Mouse (Mus musculus) stomach, postnatal 0 days (tissue): ENCODE measurements around the gene Cd2ap. TPM values are rescaled to one million over a fixed set of nuclear protein-coding genes. Genes with fewer than 3 reads are reported as not detected.
A peak's percentile ranks its signal among the peaks of the same experiment; 100 is the strongest.
"Not testable (repeated sequence)": the region's sequence is repeated elsewhere in the genome, so short reads cannot be mapped to it uniquely, and the experiment has no call there.

Source experiments
- ATAC-seq: fragments of 200-750 bp; cut with Nextera tagmentation; 2 replicates; pipeline ENCODE4 v1.8.0; 2017; ENCODE audit not compliant: low FRiP score, low TSS enrichment
- DNase-seq: peaks from one replicate; pipeline ENCODE4 v3.0.0-alpha.2; 2016; ENCODE audit warnings: low spot score
- H3K27ac ChIP-seq: fragments of 300-500 bp; sonication (generic); replicated peaks from 2 replicates; pipeline ENCODE4 v1.5.1; 2014; ENCODE audit warnings: mild to moderate bottlenecking, control low read depth
- H3K27me3 ChIP-seq: fragments of 300-500 bp; sonication (generic); 2 replicates; pipeline ENCODE4 v1.6.1; 2014; ENCODE audit warnings: low read length; ENCODE audit not compliant: control insufficient read depth, insufficient read depth
- H3K36me3 ChIP-seq: fragments of 300-500 bp; sonication (generic); 2 replicates; pipeline ENCODE4 v1.6.1; 2014; ENCODE audit warnings: low read length, mixed read lengths; ENCODE audit not compliant: control insufficient read depth, insufficient read depth
- H3K4me1 ChIP-seq: fragments of 300-500 bp; sonication (generic); replicated peaks from 2 replicates; pipeline ENCODE4 v1.6.1; 2014; ENCODE audit warnings: antibody characterized with exemption; ENCODE audit not compliant: control insufficient read depth, insufficient read depth
- H3K4me2 ChIP-seq: fragments of 300-500 bp; sonication (generic); replicated peaks from 2 replicates; pipeline ENCODE4 v1.6.1; 2014; ENCODE audit warnings: low read depth, mild to moderate bottlenecking, control low read depth, moderate library complexity
- H3K4me3 ChIP-seq: fragments of 300-500 bp; sonication (generic); 2 replicates; pipeline ENCODE4 v1.5.1; 2014; ENCODE audit warnings: low read depth, low read length, control low read depth
- H3K9ac ChIP-seq: fragments of 300-500 bp; sonication (generic); 2 replicates; pipeline ENCODE4 v1.6.1; 2014; ENCODE audit warnings: mild to moderate bottlenecking, low read length, control low read depth, mixed read lengths
- H3K9me3 ChIP-seq: fragments of 300-500 bp; sonication (generic); 2 replicates; pipeline ENCODE4 v1.6.1; 2016; ENCODE audit warnings: low read length; ENCODE audit not compliant: control insufficient read depth
- CTCF ChIP-seq: IDR thresholded peaks from 2 replicates; pipeline ENCODE4 v1.5.1; 2016; ENCODE audit warnings: antibody characterized with exemption, low read depth, mild to moderate bottlenecking, moderate library complexity
- EP300 ChIP-seq: optimal IDR thresholded peaks from 2 replicates; pipeline ENCODE3; 2016; ENCODE audit warnings: antibody characterized with exemption
- WGBS: fragments of 180-500 bp; shearing (Covaris S2); extraction: QIAGEN DNeasy Blood & Tissue Kit; methylation state at CpG from one replicate; pipeline ENCODE4 v1.1.7; 2014; 5-methylcytosine and 5-hydroxymethylcytosine counted together
- polyA plus RNA-seq: library from polyadenylated mRNA; unstranded; fragments of >200 nt; fragmentation: Nextera tagmentation; extraction: Ambion mirVana; gene quantifications from 2 replicates; pipeline ENCODE4 v1.2.1, GENCODE M21; 2015

The Cd2ap gene
- polyA plus RNA-seq, 1 experiment from 2014 or later, result 29.4 TPM

DNA sequence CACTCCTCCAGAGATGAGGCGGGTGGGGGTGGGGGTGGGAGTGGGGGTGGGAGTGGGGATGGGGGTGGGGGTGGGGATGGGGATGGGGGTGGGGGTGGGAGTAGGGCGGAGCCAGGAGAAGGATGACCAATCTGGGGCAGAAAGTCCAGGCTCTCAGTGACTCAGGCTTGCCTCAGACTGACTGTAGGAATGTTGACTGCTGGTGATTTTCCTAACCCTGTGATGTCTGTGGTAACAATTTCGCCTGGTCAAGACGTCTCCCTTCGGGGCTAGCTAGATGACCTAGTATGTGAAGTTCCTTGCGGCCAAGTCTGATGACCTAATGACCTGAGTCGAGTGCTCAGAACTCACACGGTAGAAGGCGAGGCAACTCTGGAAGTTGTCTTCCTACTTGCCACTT is 32.9 kb upstream of the Cd2ap start:
- peak overlapping the region; percentile 82 for H3K27ac ChIP-seq
- peak; percentile 75 for ATAC-seq

GRCm38 (mm10) chr17:42908744-42909370 is 32.4 kb upstream of the Cd2ap start:
- H3K4me2 ChIP-seq, result no peak overlapping the region
- H3K4me1 ChIP-seq, result no peaks in the 10 kb centered on the region
- TF ChIP-seq EP300 (no peak), CTCF (peak; percentile 24; the same call in 1 of the 2 replicates)
- DNase-seq (peak; percentile 66), ATAC-seq (peak; percentile 93)
- peak overlapping the region; percentile 82 for H3K27ac ChIP-seq
- no peaks in the 10 kb centered on the region for H3K27me3 ChIP-seq
- no peaks in the 10 kb centered on the region for H3K36me3 ChIP-seq
- WGBS, result 35% methylated on average over 9 of the region's 9 CpGs
- H3K9me3 ChIP-seq, result no peaks in the 10 kb centered on the region
- no peak overlapping the region for H3K9ac ChIP-seq
- H3K4me3 ChIP-seq, result no peak overlapping the region

More for the DNA sequence above, 32.9 kb upstream of the Cd2ap start:
- TF ChIP-seq EP300 (no peak), CTCF (no peak)
- 44% methylated on average over 9 of the region's 9 CpGs for WGBS
- Histone ChIP-seq H3K4me2 (no peak overlapping the region), H3K36me3 (no peaks in the 10 kb centered on the region), H3K27me3 (no peaks in the 10 kb centered on the region), H3K4me1 (no peaks in the 10 kb centered on the region), H3K9me3 (no peaks in the 10 kb centered on the region), H3K9ac (no peak overlapping the region), H3K4me3 (no peak overlapping the region)
- DNase-seq, result peak; percentile 50

DNA sequence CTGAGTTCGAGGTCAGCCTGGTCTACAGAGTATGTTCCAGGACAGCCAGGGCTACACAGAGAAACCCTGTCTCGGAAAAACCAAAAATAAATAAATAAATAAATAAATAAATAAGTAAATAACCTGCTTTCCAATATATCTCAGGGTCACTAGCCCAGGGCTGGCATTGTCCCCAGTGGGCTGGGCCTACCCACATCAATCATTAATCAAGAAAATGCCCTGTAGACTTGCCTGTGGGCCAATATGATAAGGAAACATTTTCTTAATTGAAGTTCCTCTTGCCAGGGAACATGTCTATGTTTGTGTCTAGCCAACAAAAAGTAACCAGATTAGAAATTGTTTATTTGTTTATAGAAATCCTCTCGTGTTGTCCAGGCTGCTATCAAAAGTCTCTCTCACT is 31.7 kb upstream of the Cd2ap start:
- Histone ChIP-seq H3K4me2 (no peak overlapping the region), H3K9ac (no peak overlapping the region), H3K36me3 (no peaks in the 10 kb centered on the region), H3K27me3 (no peaks in the 10 kb centered on the region), H3K9me3 (no peaks in the 10 kb centered on the region), H3K4me1 (no peaks in the 10 kb centered on the region), H3K4me3 (no peak overlapping the region), H3K27ac (no peak overlapping the region)
- WGBS, result 72% methylated on average over 3 of the region's 3 CpGs
- no peak for TF ChIP-seq CTCF
- no peak for TF ChIP-seq EP300
- no peak for ATAC-seq
- peak; percentile 59 for DNase-seq

GRCm38 (mm10) chr17:42906456-42906855 is 30.0 kb upstream of the Cd2ap start:
- not testable (repeated sequence) for H3K4me1 ChIP-seq, ATAC-seq
- WGBS, result 95% methylated on average over 1 of the region's 1 CpGs

GRCm38 (mm10) chr17:42905919-42906318 is 29.5 kb upstream of the Cd2ap start:
- Histone ChIP-seq H3K4me1 (no peaks in the 10 kb centered on the region), H3K4me3 (no peak overlapping the region), H3K9me3 (no peaks in the 10 kb centered on the region), H3K9ac (no peak overlapping the region), H3K4me2 (no peak overlapping the region), H3K27me3 (no peaks in the 10 kb centered on the region), H3K27ac (no peak overlapping the region), H3K36me3 (no peaks in the 10 kb centered on the region)
- ATAC-seq (no peak), DNase-seq (no peak)
- 87% methylated on average over 6 of the region's 6 CpGs for WGBS
- no peak for TF ChIP-seq EP300
- no peak for TF ChIP-seq CTCF

More at GRCm38 (mm10) chr17:42906456-42906855, 30.0 kb upstream of the Cd2ap start:
- H3K9ac ChIP-seq, H3K4me3 ChIP-seq, H3K36me3 ChIP-seq, H3K4me2 ChIP-seq, DNase-seq, H3K27me3 ChIP-seq, H3K9me3 ChIP-seq, H3K27ac ChIP-seq: not testable (repeated sequence)

DNA sequence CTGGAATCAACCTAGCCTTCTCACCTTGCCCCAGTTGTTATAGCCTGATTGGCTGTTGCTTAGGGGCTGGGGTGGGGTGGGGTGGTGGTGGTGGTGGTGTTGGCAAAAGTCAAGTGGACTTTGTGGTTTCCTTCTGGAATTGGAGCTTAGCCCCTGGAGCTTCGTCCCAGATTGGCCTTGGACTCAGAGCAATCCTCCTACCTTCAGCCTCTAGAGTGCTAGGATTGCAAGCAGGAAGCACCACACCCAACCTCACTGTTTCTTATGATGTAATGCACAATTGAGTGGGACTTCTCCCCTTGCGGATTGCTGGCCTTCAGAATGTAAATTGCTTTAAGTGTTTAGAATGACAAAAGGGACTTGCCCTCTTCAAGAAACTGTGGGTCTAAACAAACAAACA is 24.3 kb upstream of the Cd2ap start:
- peak; percentile 67 for ATAC-seq

More for the DNA sequence above, 24.3 kb upstream of the Cd2ap start:
- peak overlapping the region; percentile 40 for H3K27ac ChIP-seq
- 43% methylated on average over 2 of the region's 2 CpGs for WGBS
- H3K9me3 ChIP-seq, result no peaks in the 10 kb centered on the region
- no peaks in the 10 kb centered on the region for H3K4me1 ChIP-seq
- H3K4me3 ChIP-seq, result no peak overlapping the region
- no peak overlapping the region for H3K9ac ChIP-seq
- DNase-seq, result peak; percentile 25
- no peaks in the 10 kb centered on the region for H3K27me3 ChIP-seq
- TF ChIP-seq EP300 (no peak), CTCF (no peak)
- no peaks in the 10 kb centered on the region for H3K36me3 ChIP-seq
- H3K4me2 ChIP-seq, result no peak overlapping the region
